In genomic region chr4:116371676-116372075, GRCm38 (mm10) we compare ENCODE assay signal across 8 mouse cellular contexts.
A peak's percentile ranks its signal among the peaks of the same experiment; 100 is the strongest.
DNase-seq lines count a peak whose midpoint lies in the region; ATAC-seq lines count a peak whose summit lies in the region.

No protein-coding gene starts in this region.

- intact Hi-C loops in heart, postnatal 25 days (cut with DNase I): no loop called here
- intact Hi-C loops in left cerebral cortex, postnatal 4 days (cut with DNase I): no loop called here

- peak; percentile 22 for DNase-seq in cerebellum, adult 9-10 months
- DNase-seq in cerebellum, postnatal 36 days: no peak
- DNase-seq in 3T3-L1 (ENCODE audit: low read depth, low spot score): peak; percentile 60
- DNase-seq in heart, postnatal 25 days (ENCODE audit: low spot score): peak; percentile 62
- DNase-seq in left cerebral cortex, postnatal 4 days: peak; percentile 71
- no peak for DNase-seq in T-cell, adult 2 months (ENCODE audit: low spot score)
- DNase-seq in embryo, embryonic 9.5 days (ENCODE audit: extremely low spot score): no peak

- peak; percentile 79 for ATAC-seq in frontal cortex, adult (ENCODE audit: low TSS enrichment)

Comparison
In these comparisons a context has a peak if more than half of its experiments do, and no peak if none do; other contexts are left out.
1. DNase-seq: peak in cerebellum, adult 9-10 months (single experiment), 3T3-L1 (single experiment), heart, postnatal 25 days (single experiment) and left cerebral cortex, postnatal 4 days (single experiment); none in cerebellum, postnatal 36 days (0 of 2), T-cell, adult 2 months (single experiment) and embryo, embryonic 9.5 days (single experiment).